In the genomic region with DNA sequence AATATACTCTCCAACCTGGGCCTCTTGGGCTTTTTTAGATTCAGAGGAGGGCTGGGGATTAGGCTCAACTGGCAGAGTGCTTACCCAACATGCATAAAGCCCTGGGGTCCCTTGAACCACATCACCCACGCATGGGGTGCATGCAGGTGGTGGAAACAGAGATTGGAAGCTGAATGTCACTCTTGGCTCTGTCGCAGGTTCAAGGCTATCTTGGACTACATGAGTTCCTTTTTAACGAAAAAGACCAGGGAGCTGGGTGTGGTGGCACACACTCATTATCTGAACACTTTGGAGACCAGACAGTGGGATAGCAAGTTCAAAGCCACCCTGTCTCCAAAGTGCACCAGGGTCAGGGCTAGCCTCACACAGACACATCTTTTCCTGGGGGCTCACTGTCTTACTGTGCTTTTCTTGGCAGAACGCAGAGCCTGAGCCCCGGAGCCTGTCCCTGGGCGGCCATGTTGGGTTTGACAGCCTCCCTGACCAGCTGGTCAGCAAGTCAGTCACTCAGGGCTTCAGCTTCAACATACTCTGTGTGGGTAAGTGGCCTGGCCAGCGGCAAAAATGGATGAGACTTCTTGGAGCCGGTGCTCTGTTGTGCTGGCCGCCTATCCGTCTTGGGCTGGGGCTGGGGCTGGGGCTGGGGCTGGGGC, we compare ENCODE assay signal across 21 mouse cellular contexts. TPM values are rescaled to one million over a fixed set of nuclear protein-coding genes. Genes with fewer than 3 reads are reported as not detected.
"Had no signal": no experiment of that assay in that cellular context is flagged by ENCODE, and none has a peak within 500 bp of the region (broad histone marks: within the 10 kb centered on the region; RNA-seq: fewer than 3 reads in every experiment).

No protein-coding gene starts in this region.

- H3K27ac ChIP-seq: kidney, postnatal 0 days; left cerebral cortex, adult 2 months; limb, embryonic 10.5 days; liver, embryonic 15.5 days; midbrain, embryonic 15.5 days; neural tube, embryonic 13.5 days had no signal

- H3K9me3 ChIP-seq: limb, embryonic 10.5 days; liver, embryonic 15.5 days; megakaryocyte, embryonic 14.5 days; midbrain, embryonic 15.5 days; neural tube, embryonic 13.5 days had no signal

- H3K4me2 ChIP-seq: liver, embryonic 15.5 days; lung, embryonic 14.5 days; midbrain, embryonic 11.5 days; midbrain, embryonic 15.5 days; neural tube, embryonic 13.5 days had no signal

- H3K9ac ChIP-seq: liver, embryonic 15.5 days; lung, embryonic 14.5 days; midbrain, embryonic 15.5 days; neural tube, embryonic 13.5 days had no signal

- H3K27me3 ChIP-seq: liver, embryonic 15.5 days; megakaryocyte, embryonic 14.5 days; midbrain, embryonic 15.5 days; neural tube, embryonic 13.5 days had no signal

- DNase-seq: kidney, adult 11 months; kidney, adult 9 months; kidney, postnatal 36 days; lung, embryonic 14.5 days; lung, postnatal 10 days; lung, postnatal 4 days; retina, postnatal 1 day; right cerebral cortex, postnatal 4 days; spleen, adult 18-20 months; thymus, postnatal 4 days had no signal

- H3K4me3 ChIP-seq: left cerebral cortex, adult 2 months; limb, embryonic 10.5 days; liver, embryonic 15.5 days; megakaryocyte, embryonic 14.5 days; midbrain, embryonic 15.5 days; neural tube, embryonic 13.5 days had no signal

- ATAC-seq: midbrain, embryonic 15.5 days had no signal

RNA-seq across cellular contexts. Expression of gene Sowaha, which starts 51.6 kb away (rescaled TPM):
- total RNA-seq: monocyte, adult 5-6 weeks had no signal

RNA-seq across cellular contexts. Expression of gene Gm9945, which starts 51.7 kb away (rescaled TPM):
- total RNA-seq: monocyte, adult 5-6 weeks had no signal
- polyA plus RNA-seq: kidney, postnatal 0 days; limb, embryonic 10.5 days; limb, embryonic 14.5 days; lung, embryonic 14.5 days; neural tube, embryonic 13.5 days; stomach, embryonic 14.5 days had no signal
